Mouse (Mus musculus) CH12.LX (cell line): Measurements from ENCODE around the gene Gm20388. TPM values are rescaled to one million over a fixed set of nuclear protein-coding genes. Genes with fewer than 3 reads are reported as not detected.

Source experiments
- DNase-seq: peaks from one replicate; pipeline ENCODE4 v3.0.0-alpha.2; 2013; ENCODE audit errors: extremely low read depth
- H3K27ac ChIP-seq: 2 replicates; pipeline ENCODE4 v1.5.1; 2012; ENCODE audit warnings: low read depth, mild to moderate bottlenecking, control low read depth, moderate library complexity; ENCODE audit not compliant: insufficient read depth
- H3K27me3 ChIP-seq: replicated peaks from 2 replicates; pipeline ENCODE3; 2012; ENCODE audit warnings: inconsistent platforms
- H3K36me3 ChIP-seq, 2 experiments: replicated peaks in 1 of 2; 2 replicates each; pipeline versions ENCODE3 to v1.6.1; 2012; ENCODE audit warnings: inconsistent platforms in 1 of 2, low read length in 1 of 2, mild to moderate bottlenecking in 1 of 2, mixed read lengths in 1 of 2, moderate library complexity in 1 of 2; ENCODE audit not compliant: control insufficient read depth in 1 of 2, insufficient read depth in 1 of 2
- H3K4me1 ChIP-seq, 2 experiments: 2 replicates each; pipeline ENCODE4 v1.6.1; 2012; ENCODE audit warnings: inconsistent platforms in 1 of 2, moderate library complexity in 1 of 2; ENCODE audit not compliant: insufficient read depth in 2 of 2, control insufficient read depth in 1 of 2
- H3K4me2 ChIP-seq: 2 replicates; pipeline ENCODE4 v1.6.1; 2012; ENCODE audit warnings: low read depth, mild to moderate bottlenecking, control low read depth; ENCODE audit not compliant: poor library complexity, insufficient read depth, severe bottlenecking
- H3K4me3 ChIP-seq, 3 experiments: fragments of 150-350 bp in 1 of 3; sonication (generic) in 1 of 3; replicated peaks in 1 of 3; 2 replicates each; pipeline versions ENCODE3 to v1.5.1; 2011 to 2012; ENCODE audit warnings: low read depth in 2 of 3, low read length in 2 of 3, mild to moderate bottlenecking in 2 of 3, moderate library complexity in 2 of 3, control low read depth in 1 of 3, improper control_type of control experiment in 1 of 3, inconsistent platforms in 1 of 3, mixed read lengths in 1 of 3; ENCODE audit not compliant: poor library complexity in 1 of 3
- H3K79me2 ChIP-seq: replicated peaks from 2 replicates; pipeline ENCODE4 v1.6.1; 2012; ENCODE audit warnings: mild to moderate bottlenecking, moderate library complexity; ENCODE audit not compliant: control insufficient read depth, poor library complexity, insufficient read depth, severe bottlenecking; ENCODE audit errors: extremely low read depth
- H3K9ac ChIP-seq: 2 replicates; pipeline ENCODE4 v1.6.1; 2012; ENCODE audit warnings: low read depth, mild to moderate bottlenecking, control low read depth, moderate library complexity; ENCODE audit not compliant: insufficient read depth
- H3K9me3 ChIP-seq: replicated peaks from 2 replicates; pipeline ENCODE3; 2012; ENCODE audit warnings: low read length, inconsistent platforms, mixed read lengths
- BHLHE40 ChIP-seq: IDR thresholded peaks from 2 replicates; pipeline ENCODE4 v1.6.1; 2011; ENCODE audit warnings: mild to moderate bottlenecking, low read depth, low read length, improper control_type of control experiment
- CHD1 ChIP-seq: IDR thresholded peaks from 2 replicates; pipeline ENCODE4 v1.6.1; 2012; ENCODE audit warnings: low read depth, low read length, improper control_type of control experiment, inconsistent platforms
- CTCF ChIP-seq, 2 experiments: IDR thresholded peaks in 1 of 2; conservative IDR thresholded peaks in 1 of 2; 2 replicates each; pipeline ENCODE4 v1.5.1; 2011 to 2012; ENCODE audit warnings: low read depth in 2 of 2, low read length in 2 of 2, improper control_type of control experiment in 1 of 2, inconsistent platforms in 1 of 2, mild to moderate bottlenecking in 1 of 2, moderate library complexity in 1 of 2
- E2F4 ChIP-seq: IDR thresholded peaks from 2 replicates; pipeline ENCODE4 v1.6.1; 2011; ENCODE audit warnings: low read depth, low read length, improper control_type of control experiment; ENCODE audit not compliant: insufficient replicate concordance
- EP300 ChIP-seq: IDR thresholded peaks from 2 replicates; pipeline ENCODE4 v1.6.1; 2011; ENCODE audit warnings: low read length, improper control_type of control experiment
- HCFC1 ChIP-seq: IDR thresholded peaks from 2 replicates; pipeline ENCODE4 v1.6.1; 2012; ENCODE audit warnings: low read depth, mild to moderate bottlenecking, inconsistent platforms, low read length, improper control_type of control experiment
- JUN ChIP-seq: IDR thresholded peaks from 2 replicates; pipeline ENCODE4 v1.6.1; 2011; ENCODE audit warnings: low read depth, mild to moderate bottlenecking, low read length, improper control_type of control experiment, moderate library complexity; ENCODE audit not compliant: insufficient read depth
- KAT2A ChIP-seq: IDR thresholded peaks from 2 replicates; pipeline ENCODE4 v1.6.1; 2012; ENCODE audit warnings: low read length, improper control_type of control experiment, inconsistent platforms; ENCODE audit not compliant: insufficient replicate concordance
- MEF2A ChIP-seq: IDR thresholded peaks from 2 replicates; pipeline ENCODE4 v1.6.1; 2014; ENCODE audit warnings: low read depth, mild to moderate bottlenecking, inconsistent platforms, low read length, improper control_type of control experiment, borderline replicate concordance
- MXI1 ChIP-seq: IDR thresholded peaks from 2 replicates; pipeline ENCODE4 v1.6.1; 2011; ENCODE audit warnings: mild to moderate bottlenecking, low read depth, low read length, improper control_type of control experiment
- NELFE ChIP-seq: IDR thresholded peaks from 2 replicates; pipeline ENCODE4 v1.6.1; 2011; ENCODE audit warnings: low read depth, low read length, improper control_type of control experiment
- NRF1 ChIP-seq: IDR thresholded peaks from 2 replicates; pipeline ENCODE4 v1.6.1; 2014; ENCODE audit warnings: low read depth, mild to moderate bottlenecking, inconsistent platforms, low read length, improper control_type of control experiment, moderate library complexity
- POLR2A ChIP-seq: IDR thresholded peaks from 2 replicates; pipeline ENCODE4 v1.6.1; 2011; ENCODE audit warnings: low read depth, mild to moderate bottlenecking, improper control_type of control experiment, low read length
- RAD21 ChIP-seq: IDR thresholded peaks from 2 replicates; pipeline ENCODE4 v1.6.1; 2011; ENCODE audit warnings: low read depth, mild to moderate bottlenecking, low read length, improper control_type of control experiment, moderate library complexity
- RCOR1 ChIP-seq: conservative IDR thresholded peaks from 2 replicates; pipeline ENCODE4 v1.6.1; 2012; ENCODE audit warnings: low read depth, mild to moderate bottlenecking, inconsistent platforms, low read length, improper control_type of control experiment
- TBP ChIP-seq: conservative IDR thresholded peaks from 2 replicates; pipeline ENCODE4 v1.6.1; 2011; ENCODE audit warnings: low read depth, low read length, improper control_type of control experiment
- TCF12 ChIP-seq: IDR thresholded peaks from 2 replicates; pipeline ENCODE4 v1.6.1; 2014; ENCODE audit warnings: low read depth, mild to moderate bottlenecking, inconsistent platforms, low read length, improper control_type of control experiment
- UBTF ChIP-seq: IDR thresholded peaks from 2 replicates; pipeline ENCODE4 v1.6.1; 2012; ENCODE audit warnings: low read depth, mild to moderate bottlenecking, inconsistent platforms, low read length, improper control_type of control experiment, moderate library complexity
- USF1 ChIP-seq: IDR thresholded peaks from 2 replicates; pipeline ENCODE4 v1.6.1; 2014; ENCODE audit warnings: low read depth, mild to moderate bottlenecking, inconsistent platforms, low read length, improper control_type of control experiment
- USF2 ChIP-seq: conservative IDR thresholded peaks from 2 replicates; pipeline ENCODE4 v1.6.1; 2011; ENCODE audit warnings: low read depth, low read length, improper control_type of control experiment
- ZC3H11A ChIP-seq: IDR thresholded peaks from 2 replicates; pipeline ENCODE4 v1.6.1; 2012; ENCODE audit warnings: low read depth, mild to moderate bottlenecking, inconsistent platforms, low read length, improper control_type of control experiment
- ZKSCAN1 ChIP-seq: IDR thresholded peaks from 2 replicates; pipeline ENCODE4 v1.6.1; 2012; ENCODE audit warnings: low read depth, inconsistent platforms, low read length, improper control_type of control experiment, borderline replicate concordance
- ZMIZ1 ChIP-seq: IDR thresholded peaks from 2 replicates; pipeline ENCODE4 v1.6.1; 2012; ENCODE audit warnings: low read depth, mild to moderate bottlenecking, inconsistent platforms, low read length, improper control_type of control experiment
- ZNF384 ChIP-seq: IDR thresholded peaks from 2 replicates; pipeline ENCODE4 v1.6.1; 2012; ENCODE audit warnings: low read depth, low read length, improper control_type of control experiment, inconsistent platforms
- dilution Hi-C: fragments of 300-500 bp; cut with MboI; formaldehyde crosslinking; loops from 2 replicates; pipeline ENCODE4 v1.14.3; 2020; ENCODE audit warnings: low sequenced_read_pairs; ENCODE audit not compliant: extremely low pct_unique_long_range_greater_than_20kb, extremely low pct_ligation_motif_present
- in situ Hi-C: fragments of 300-500 bp; cut with MboI; formaldehyde crosslinking; loops from 3 replicates; pipeline ENCODE4 v1.14.3; 2019; ENCODE audit warnings: low sequenced_read_pairs, low pct_ligation_motif_present, low pct_unique_long_range_greater_than_20kb, mixed read lengths
- polyA plus RNA-seq: library from polyadenylated mRNA; unstranded; fragments of >175 nt; gene quantifications from 2 replicates; pipeline ENCODE4 v1.2.1, GENCODE M21; 2012; ENCODE audit warnings: low read depth; ENCODE audit not compliant: insufficient read length
- total RNA-seq, 2 experiments: library from RNA; depleted of rRNA; stranded (reverse); fragments of 300-350 nt in 1 of 2; fragments of >200 nt in 1 of 2; gene quantifications; 2 replicates each; pipeline ENCODE4 v1.2.3; 2012 to 2014

Gm20388 gene
- total and polyA plus RNA-seq, 3 experiments = 14.8 to 26.3 (median 22.2) TPM

DNA sequence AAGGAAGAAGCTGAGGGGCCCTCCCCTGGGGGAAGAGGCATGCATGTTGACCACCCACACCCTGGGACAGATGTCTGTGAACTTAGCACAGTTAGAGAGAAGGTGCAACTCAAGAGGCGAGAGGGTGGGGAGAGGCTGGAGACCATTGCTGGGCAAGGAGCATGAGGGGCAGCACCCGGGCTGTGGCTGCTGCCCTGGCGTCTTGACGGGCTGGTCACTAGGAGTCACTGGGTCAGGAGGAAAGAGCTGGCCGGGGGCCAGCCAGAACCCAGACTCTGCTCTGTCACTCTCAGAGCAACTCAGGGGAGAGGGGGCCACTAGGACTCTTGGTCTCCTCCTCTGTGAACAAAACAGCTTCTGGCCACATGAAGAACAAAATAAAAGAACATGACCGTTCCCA is 278.8 kb downstream of the Gm20388 start:
- no peaks in the 10 kb centered on the region for H3K79me2 ChIP-seq
- DNase-seq = no peak
- dilution Hi-C loops (no loop called here), in situ Hi-C loops (loop anchor here (10.0 kb wide), 1 partner anchor 425 kb away; no protein-coding TSS in a partner anchor)
- TF ChIP-seq UBTF (no peak), TCF12 (no peak), CTCF (conservative IDR thresholded peaks at IDR 0.05 in 1 of 2, IDR thresholded peaks at IDR 0.05 in 1 of 2; ENCODE audit: low read depth in 2 of 2, low read length in 2 of 2) (no peak), ZC3H11A (no peak), MEF2A (no peak), KAT2A (no peak), USF2 (no peak), ZKSCAN1 (no peak), E2F4 (no peak), CHD1 (no peak), NRF1 (no peak), TBP (no peak), ZMIZ1 (no peak), POLR2A (no peak), BHLHE40 (no peak), NELFE (no peak), JUN (no peak), USF1 (no peak), EP300 (no peak), RCOR1 (no peak)
- H3K9me3 ChIP-seq = peaks cover 7% of the 10 kb centered on the region
- no peak overlapping the region for H3K9ac ChIP-seq
- H3K27me3 ChIP-seq = peaks cover 53% of the 10 kb centered on the region
- no peak overlapping the region for H3K27ac ChIP-seq
- H3K4me1 ChIP-seq = no peaks in the 10 kb centered on the region
- H3K4me3 ChIP-seq = no peak overlapping the region
- no peaks in the 10 kb centered on the region for H3K36me3 ChIP-seq
- H3K4me2 ChIP-seq = no peak overlapping the region

GRCm38 (mm10) chr8:120190107-120190809 is 279.6 kb downstream of the Gm20388 start:
- no peaks in the 10 kb centered on the region for H3K4me1 ChIP-seq
- dilution Hi-C loops = no loop called here
- TF ChIP-seq ZNF384 = no peak
- no peak for TF ChIP-seq EP300
- no peak for TF ChIP-seq MXI1
- TF ChIP-seq CHD1 = no peak
- TF ChIP-seq HCFC1 = no peak
- TF ChIP-seq POLR2A = no peak
- no peak for TF ChIP-seq E2F4
- no peak for TF ChIP-seq RAD21
- H3K4me2 ChIP-seq = no peak overlapping the region
- H3K27me3 ChIP-seq = peaks cover 51% of the 10 kb centered on the region
- H3K27ac ChIP-seq = no peak overlapping the region
- H3K36me3 ChIP-seq = no peaks in the 10 kb centered on the region
- H3K4me3 ChIP-seq = no peak overlapping the region
- no peaks in the 10 kb centered on the region for H3K79me2 ChIP-seq
- in situ Hi-C loops = no loop called here
- H3K9ac ChIP-seq = no peak overlapping the region
- DNase-seq = no peak
- H3K9me3 ChIP-seq = peaks cover 7% of the 10 kb centered on the region
